In genomic region chr8:90908580-90909471, GRCm38 (mm10) we compare ENCODE assay signal across 8 mouse cellular contexts.
DNase-seq lines count a peak whose midpoint lies in the region; ATAC-seq and TF ChIP-seq lines count a peak whose summit lies in the region.

No protein-coding gene starts in this region.

- H3K9ac ChIP-seq in embryonic facial prominence, embryonic 11.5 days (replicated peaks; ENCODE audit: low read length), result peak overlapping the region; percentile 79
- peak overlapping the region; percentile 75 for H3K9ac ChIP-seq in limb, embryonic 14.5 days (ENCODE audit: low read depth, low read length, severe bottlenecking)
- H3K9ac ChIP-seq in midbrain, embryonic 15.5 days, result peak overlapping the region; percentile 78

- H3K36me3 ChIP-seq in embryonic facial prominence, embryonic 11.5 days (replicated peaks; ENCODE audit: control insufficient read depth, insufficient read depth, low read depth, low read length), result no peaks in the 10 kb centered on the region
- H3K36me3 ChIP-seq in limb, embryonic 14.5 days (ENCODE audit: control insufficient read depth, insufficient read depth, low read length), result no peaks in the 10 kb centered on the region
- H3K36me3 ChIP-seq in midbrain, embryonic 15.5 days (replicated peaks), result no peaks in the 10 kb centered on the region
- H3K36me3 ChIP-seq in spleen, adult 2 months (ENCODE audit: control insufficient read depth, insufficient read depth, low read length), result no peaks in the 10 kb centered on the region

- no peak overlapping the region; the same call in 1 of the 2 replicates for H3K27ac ChIP-seq in embryonic facial prominence, embryonic 11.5 days (replicated peaks; ENCODE audit: low read depth, low read length)
- peak overlapping the region; percentile 62 for H3K27ac ChIP-seq in limb, embryonic 14.5 days (replicated peaks; ENCODE audit: low read depth, low read length)
- peak overlapping the region; percentile 81 for H3K27ac ChIP-seq in midbrain, embryonic 15.5 days
- peak overlapping the region; percentile 68 for H3K27ac ChIP-seq in spleen, adult 2 months (ENCODE audit: insufficient read depth, low read length)

- ATAC-seq in embryonic facial prominence, embryonic 11.5 days (replicated peaks; ENCODE audit: insufficient number of reproducible peaks, low FRiP score, low TSS enrichment, low read depth), result peak; percentile 56
- ATAC-seq in limb, embryonic 14.5 days (ENCODE audit: low FRiP score, low read depth), result peak; percentile 42
- ATAC-seq in midbrain, embryonic 15.5 days (replicated peaks), result peak; percentile 72

- H3K9me3 ChIP-seq in embryonic facial prominence, embryonic 11.5 days (replicated peaks; ENCODE audit: control insufficient read depth, low read length), result no peaks in the 10 kb centered on the region
- no peaks in the 10 kb centered on the region for H3K9me3 ChIP-seq in limb, embryonic 14.5 days (ENCODE audit: control insufficient read depth, low read length)
- no peaks in the 10 kb centered on the region for H3K9me3 ChIP-seq in midbrain, embryonic 15.5 days

- H3K4me1 ChIP-seq in embryonic facial prominence, embryonic 11.5 days (ENCODE audit: control insufficient read depth, insufficient read depth, low read length), result no peaks in the 10 kb centered on the region
- H3K4me1 ChIP-seq in limb, embryonic 14.5 days (ENCODE audit: control insufficient read depth, insufficient read depth, low read length), result peaks cover 4% of the 10 kb centered on the region
- peaks cover 13% of the 10 kb centered on the region for H3K4me1 ChIP-seq in midbrain, embryonic 15.5 days
- no peaks in the 10 kb centered on the region; the same call in 1 of the 2 replicates for H3K4me1 ChIP-seq in spleen, adult 2 months (ENCODE audit: control insufficient read depth, insufficient read depth, insufficient read length)

- WGBS in embryonic facial prominence, embryonic 11.5 days, result under 1% methylated on average over 70 of the region's 89 CpGs
- WGBS in limb, embryonic 14.5 days, result under 1% methylated on average over 42 of the region's 89 CpGs
- WGBS in midbrain, embryonic 15.5 days, result under 1% methylated on average over 67 of the region's 89 CpGs
- under 1% methylated on average over 70 of the region's 89 CpGs for WGBS in spleen, adult 2 months

- H3K4me3 ChIP-seq in embryonic facial prominence, embryonic 11.5 days (ENCODE audit: low read depth, low read length), result peak overlapping the region; percentile 86
- peak overlapping the region; percentile 74 for H3K4me3 ChIP-seq in limb, embryonic 14.5 days (replicated peaks; ENCODE audit: low read length)
- peak overlapping the region; percentile 59 for H3K4me3 ChIP-seq in midbrain, embryonic 15.5 days
- H3K4me3 ChIP-seq in spleen, adult 2 months (ENCODE audit: extremely low read depth, insufficient read depth, insufficient read length), result peak overlapping the region; percentile 78

- no peak for TF ChIP-seq CTCF in spleen, adult 2 months (IDR thresholded peaks at IDR 0.05; ENCODE audit: extremely low read depth, insufficient read depth, insufficient read length, insufficient replicate concordance)

- peak overlapping the region; percentile 98 for H3K4me2 ChIP-seq in embryonic facial prominence, embryonic 11.5 days (ENCODE audit: low read depth, low read length)
- peak overlapping the region; percentile 63 for H3K4me2 ChIP-seq in limb, embryonic 14.5 days (replicated peaks; ENCODE audit: low read depth, low read length, severe bottlenecking)
- peak overlapping the region; percentile 99 for H3K4me2 ChIP-seq in midbrain, embryonic 15.5 days

- no peaks in the 10 kb centered on the region for H3K27me3 ChIP-seq in embryonic facial prominence, embryonic 11.5 days (ENCODE audit: control insufficient read depth, insufficient read depth, low read length)
- H3K27me3 ChIP-seq in limb, embryonic 14.5 days (ENCODE audit: control insufficient read depth, insufficient read depth, low read length), result no peaks in the 10 kb centered on the region
- H3K27me3 ChIP-seq in midbrain, embryonic 15.5 days (replicated peaks), result no peaks in the 10 kb centered on the region
- no peaks in the 10 kb centered on the region for H3K27me3 ChIP-seq in spleen, adult 2 months (ENCODE audit: control insufficient read depth, insufficient read depth, low read length)

- peak; percentile 73 for DNase-seq in 3134 (ENCODE audit: extremely low read depth, insufficient read length, low spot score)
- peak; percentile 71 for DNase-seq in adrenal gland, postnatal 10 days
- peak; percentile 58 for DNase-seq in embryonic facial prominence, embryonic 11.5 days (ENCODE audit: low spot score)
- peak; percentile 98 for DNase-seq in heart, adult 11 months
- DNase-seq in kidney, adult 11 months, result peak; percentile 50
- peak; percentile 8 for DNase-seq in limb, embryonic 14.5 days (ENCODE audit: low spot score)
- peak in 1 of 2 experiments; percentile 49 for DNase-seq in spleen, adult 2 months (ENCODE audit: low read depth in 1 of 2, low spot score in 2 of 2)

- TF ChIP-seq POLR2A in limb, embryonic 14.5 days (IDR thresholded peaks at IDR 0.05; ENCODE audit: borderline replicate concordance, extremely low read depth, insufficient read depth, insufficient read length), result no peak
- TF ChIP-seq POLR2A in spleen, adult 2 months (IDR thresholded peaks at IDR 0.05; ENCODE audit: low read depth, low read length), result peak; percentile 41; the same call in 1 of the 2 replicates
